Mouse (Mus musculus) CD8-positive naive resting alpha-beta T cell, adult 57 days (primary cell): ENCODE measurements around the gene Galnt15. TPM values are rescaled to one million over a fixed set of nuclear protein-coding genes. Genes with fewer than 3 reads are reported as not detected.

Experiments used
- total RNA-seq: library from RNA; stranded (reverse); gene quantifications from one replicate; pipeline ENCODE4 v1.2.4, GENCODE M21; 2023

Gene Galnt15
- total RNA-seq: not detected

GRCm38 (mm10) chr14:32028681-32029091 is at the start of gene Galnt15:
TSS of gene Galnt15 (plus strand) at chr14:32028989.

GRCm38 (mm10) chr14:32084761-32085485 is 56.1 kb downstream of the Galnt15 start, which contains the start of gene Oxnad1:
TSS of gene Oxnad1 (plus strand) at chr14:32085374.

GRCm38 (mm10) chr14:32085486-32086201 is 56.9 kb downstream of the Galnt15 start, which contains the start of gene Dph3:
TSS of gene Dph3 (minus strand) at chr14:32085729.

Other genes starting within 250 kb of the Galnt15 start
- gene Ankrd28, start 198.3 kb upstream of the Galnt15 start, total RNA-seq: 26.1 TPM
- 12.0 TPM for gene Oxnad1, start 56.4 kb downstream of the Galnt15 start, total RNA-seq
- gene Dph3, start 56.7 kb downstream of the Galnt15 start, total RNA-seq: 65.1 TPM
- not detected for gene Msmb, start 113.0 kb downstream of the Galnt15 start, total RNA-seq
- 95.6 TPM for gene Ncoa4, start 130.9 kb downstream of the Galnt15 start, total RNA-seq
- 88.2 TPM for gene Timm23, start 172.9 kb downstream of the Galnt15 start, total RNA-seq
- gene Parg, start 173.0 kb downstream of the Galnt15 start, total RNA-seq: 65.6 TPM